Mouse (Mus musculus): Measurements from ENCODE around the gene Pianp. TPM values are rescaled to one million over a fixed set of nuclear protein-coding genes. Genes with fewer than 3 reads are reported as not detected.

The Pianp gene
- polyA plus RNA-seq, 1 experiment from 2014 or later, result 27.4 TPM

DNA sequence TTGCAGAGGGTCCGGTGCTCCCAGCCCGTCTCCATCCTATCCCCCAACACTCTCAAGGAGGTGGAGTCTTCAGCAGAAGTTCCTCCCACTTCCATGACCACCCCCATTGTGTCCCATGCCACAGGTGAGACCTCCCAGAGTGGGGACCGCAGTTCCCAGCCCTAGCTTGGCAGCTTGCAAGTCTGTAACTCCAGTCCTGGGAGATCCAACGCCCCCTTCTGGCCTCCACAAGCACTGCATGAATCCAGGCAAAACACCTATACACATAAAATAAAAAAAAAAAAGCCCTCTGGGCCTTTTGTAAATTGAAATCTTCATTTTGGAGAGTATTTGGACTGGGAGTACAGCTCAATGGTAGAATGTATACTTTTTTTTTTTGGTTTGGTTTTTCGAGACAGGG is 54.7 kb downstream of the Pianp start:
- no peak for ATAC-seq
- no peaks in the 10 kb centered on the region for H3K27me3 ChIP-seq
- H3K9me3 ChIP-seq, result no peaks in the 10 kb centered on the region
- no peak overlapping the region for H3K4me2 ChIP-seq (replicated peaks)
- 65% methylated on average over 5 of the region's 5 CpGs for WGBS
- H3K4me3 ChIP-seq (replicated peaks), result no peak overlapping the region
- H3K4me1 ChIP-seq (replicated peaks), result no peaks in the 10 kb centered on the region
- H3K9ac ChIP-seq (replicated peaks), result no peak overlapping the region
- peaks cover 93% of the 10 kb centered on the region for H3K36me3 ChIP-seq
- H3K27ac ChIP-seq, result no peak overlapping the region

Other genes with a start within 250 kb of the Pianp start
- gene Gm45234, start 240.7 kb upstream of the Pianp start, polyA plus RNA-seq (2015; fragmentation: Nextera tagmentation; extraction: Ambion mirVana), result not detected in 2 replicates
- gene Atn1, start 240.2 kb upstream of the Pianp start, polyA plus RNA-seq (2015; fragmentation: Nextera tagmentation; extraction: Ambion mirVana), result 21.5 and 25.4 TPM in 2 replicates
- 27.5 and 29.7 TPM in 2 replicates for gene Eno2, start 227.0 kb upstream of the Pianp start, polyA plus RNA-seq (2015; fragmentation: Nextera tagmentation; extraction: Ambion mirVana)
- gene Lrrc23, start 217.0 kb upstream of the Pianp start, polyA plus RNA-seq (2015; fragmentation: Nextera tagmentation; extraction: Ambion mirVana), result 2.3 and 4.3 TPM in 2 replicates
- gene Spsb2, start 188.0 kb upstream of the Pianp start, polyA plus RNA-seq (2015; fragmentation: Nextera tagmentation; extraction: Ambion mirVana), result 7.7 and 8.2 TPM in 2 replicates
- gene Tpi1, start 182.4 kb upstream of the Pianp start, polyA plus RNA-seq (2015; fragmentation: Nextera tagmentation; extraction: Ambion mirVana), result 329 and 343 TPM in 2 replicates
- 202 and 204 TPM in 2 replicates for gene Usp5, start 167.2 kb upstream of the Pianp start, polyA plus RNA-seq (2015; fragmentation: Nextera tagmentation; extraction: Ambion mirVana)
- 82.7 and 89.5 TPM in 2 replicates for gene Cdca3, start 167.1 kb upstream of the Pianp start, polyA plus RNA-seq (2015; fragmentation: Nextera tagmentation; extraction: Ambion mirVana)
- 5.1 and 7.5 TPM in 2 replicates for gene Gnb3, start 156.4 kb upstream of the Pianp start, polyA plus RNA-seq (2015; fragmentation: Nextera tagmentation; extraction: Ambion mirVana)
- 12.3 and 17.0 TPM in 2 replicates for gene P3h3, start 138.9 kb upstream of the Pianp start, polyA plus RNA-seq (2015; fragmentation: Nextera tagmentation; extraction: Ambion mirVana)
- 19.2 and 22.9 TPM in 2 replicates for gene Gpr162, start 132.7 kb upstream of the Pianp start, polyA plus RNA-seq (2015; fragmentation: Nextera tagmentation; extraction: Ambion mirVana)
- 0.07 TPM in 1 of 2 replicates, not detected in the other for gene Cd4, start 108.5 kb upstream of the Pianp start, polyA plus RNA-seq (2015; fragmentation: Nextera tagmentation; extraction: Ambion mirVana)
- 2.3 and 2.5 TPM in 2 replicates for gene Lag3, start 85.0 kb upstream of the Pianp start, polyA plus RNA-seq (2015; fragmentation: Nextera tagmentation; extraction: Ambion mirVana)
- 662 and 802 TPM in 2 replicates for gene Ptms, start 76.6 kb upstream of the Pianp start, polyA plus RNA-seq (2015; fragmentation: Nextera tagmentation; extraction: Ambion mirVana)
- gene Mlf2, start 65.3 kb upstream of the Pianp start, polyA plus RNA-seq (2015; fragmentation: Nextera tagmentation; extraction: Ambion mirVana), result 419 and 462 TPM in 2 replicates
- 89.9 and 95.2 TPM in 2 replicates for gene Cops7a, start 31.2 kb upstream of the Pianp start, polyA plus RNA-seq (2015; fragmentation: Nextera tagmentation; extraction: Ambion mirVana)
- gene Zfp384, start 12.5 kb downstream of the Pianp start, polyA plus RNA-seq (2015; fragmentation: Nextera tagmentation; extraction: Ambion mirVana), result 18.8 and 23.1 TPM in 2 replicates
- gene Ing4, start 43.1 kb downstream of the Pianp start, polyA plus RNA-seq (2015; fragmentation: Nextera tagmentation; extraction: Ambion mirVana), result 195 and 201 TPM in 2 replicates
- gene Acrbp, start 53.0 kb downstream of the Pianp start, polyA plus RNA-seq (2015; fragmentation: Nextera tagmentation; extraction: Ambion mirVana), result 15.8 and 19.7 TPM in 2 replicates
- gene Lpar5, start 71.2 kb downstream of the Pianp start, polyA plus RNA-seq (2015; fragmentation: Nextera tagmentation; extraction: Ambion mirVana), result 0.34 and 0.37 TPM in 2 replicates
- 133 and 138 TPM in 2 replicates for gene Chd4, start 99.3 kb downstream of the Pianp start, polyA plus RNA-seq (2015; fragmentation: Nextera tagmentation; extraction: Ambion mirVana)
- gene Nop2, start 135.2 kb downstream of the Pianp start, polyA plus RNA-seq (2015; fragmentation: Nextera tagmentation; extraction: Ambion mirVana), result 43.2 and 45.9 TPM in 2 replicates
- gene Iffo1, start 148.5 kb downstream of the Pianp start, polyA plus RNA-seq (2015; fragmentation: Nextera tagmentation; extraction: Ambion mirVana), result 14.9 and 19.3 TPM in 2 replicates
- 1,484 and 1,546 TPM in 2 replicates for gene Gapdh, start 169.8 kb downstream of the Pianp start, polyA plus RNA-seq (2015; fragmentation: Nextera tagmentation; extraction: Ambion mirVana)
- 101 and 103 TPM in 2 replicates for gene Ncapd2, start 195.0 kb downstream of the Pianp start, polyA plus RNA-seq (2015; fragmentation: Nextera tagmentation; extraction: Ambion mirVana)
- gene Mrpl51, start 195.1 kb downstream of the Pianp start, polyA plus RNA-seq (2015; fragmentation: Nextera tagmentation; extraction: Ambion mirVana), result 163 and 165 TPM in 2 replicates
- 7.7 and 8.8 TPM in 2 replicates for gene Vamp1, start 218.9 kb downstream of the Pianp start, polyA plus RNA-seq (2015; fragmentation: Nextera tagmentation; extraction: Ambion mirVana)
- gene Tapbpl, start 235.2 kb downstream of the Pianp start, polyA plus RNA-seq (2015; fragmentation: Nextera tagmentation; extraction: Ambion mirVana), result 3.2 and 3.7 TPM in 2 replicates
- 2.2 and 2.5 TPM in 2 replicates for gene Cd27, start 240.3 kb downstream of the Pianp start, polyA plus RNA-seq (2015; fragmentation: Nextera tagmentation; extraction: Ambion mirVana)

All from midbrain, embryonic 13.5 days (tissue).